Mouse (Mus musculus) 416B (cell line): Measurements from ENCODE around the gene Ddo.

Source experiments
- DNase-seq: peaks from one replicate; pipeline ENCODE4 v3.0.0; 2011; ENCODE audit warnings: low read depth

Gene Ddo

DNA sequence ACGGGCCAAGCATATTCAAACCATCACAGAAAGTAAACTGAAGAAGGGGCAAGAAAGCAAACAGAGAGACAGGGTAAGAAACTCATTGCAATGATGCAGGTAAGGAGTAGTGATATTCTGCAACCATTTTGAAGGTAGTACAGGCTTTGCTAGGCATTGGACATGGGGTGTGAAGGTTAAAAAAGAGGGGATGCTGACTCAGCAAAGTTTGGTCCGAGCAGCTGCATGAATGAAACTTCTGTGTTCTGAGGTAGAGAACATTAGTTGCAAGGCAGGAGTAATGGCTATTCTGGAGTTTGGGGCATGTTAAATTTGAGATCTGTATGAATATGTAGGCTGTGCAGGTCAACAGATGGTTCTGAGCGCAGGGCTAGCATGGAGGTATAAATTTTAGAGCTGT lies 35.5 kb downstream of the Ddo start:
- no peak for DNase-seq

DNA sequence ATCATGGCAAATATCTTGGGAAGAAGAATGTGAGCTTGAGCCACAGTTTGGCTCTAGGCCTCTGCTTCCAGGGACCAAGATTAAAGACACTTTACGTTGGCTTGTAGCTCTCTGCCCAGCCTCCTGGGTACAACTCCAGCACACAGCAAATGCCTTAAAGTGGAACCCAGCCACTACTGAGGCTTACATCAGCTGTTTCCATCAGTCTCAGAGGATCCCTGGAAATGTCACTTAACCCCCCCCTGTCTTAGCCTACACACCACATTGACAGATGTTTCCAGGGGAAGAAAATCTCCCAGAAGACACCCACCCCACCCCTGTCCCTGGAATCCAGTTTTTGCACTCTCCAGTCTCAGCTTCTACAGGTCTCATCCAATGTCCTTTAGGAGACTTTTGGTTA lies 37.1 kb downstream of the Ddo start:
- no peak for DNase-seq

DNA sequence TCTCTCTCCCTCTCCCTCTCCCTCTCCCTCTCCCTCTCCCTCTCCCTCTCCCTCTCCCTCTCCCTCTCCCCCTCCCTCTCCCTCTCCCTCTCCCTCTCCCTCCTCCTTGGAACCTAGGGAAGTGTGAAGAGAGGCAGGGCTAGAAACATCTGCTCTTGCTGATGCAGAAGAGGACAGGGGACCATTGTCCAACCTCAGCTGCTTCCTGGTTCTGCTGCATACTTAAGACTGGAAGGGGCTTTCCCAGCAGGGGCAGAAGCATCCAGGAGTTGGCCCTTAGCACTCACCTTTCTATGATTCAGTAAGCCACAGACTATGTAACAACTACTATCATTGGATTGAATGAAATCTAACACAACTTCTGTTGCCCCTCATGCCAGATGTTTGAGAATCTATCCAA lies 38.8 kb downstream of the Ddo start:
- DNase-seq = no peak

DNA sequence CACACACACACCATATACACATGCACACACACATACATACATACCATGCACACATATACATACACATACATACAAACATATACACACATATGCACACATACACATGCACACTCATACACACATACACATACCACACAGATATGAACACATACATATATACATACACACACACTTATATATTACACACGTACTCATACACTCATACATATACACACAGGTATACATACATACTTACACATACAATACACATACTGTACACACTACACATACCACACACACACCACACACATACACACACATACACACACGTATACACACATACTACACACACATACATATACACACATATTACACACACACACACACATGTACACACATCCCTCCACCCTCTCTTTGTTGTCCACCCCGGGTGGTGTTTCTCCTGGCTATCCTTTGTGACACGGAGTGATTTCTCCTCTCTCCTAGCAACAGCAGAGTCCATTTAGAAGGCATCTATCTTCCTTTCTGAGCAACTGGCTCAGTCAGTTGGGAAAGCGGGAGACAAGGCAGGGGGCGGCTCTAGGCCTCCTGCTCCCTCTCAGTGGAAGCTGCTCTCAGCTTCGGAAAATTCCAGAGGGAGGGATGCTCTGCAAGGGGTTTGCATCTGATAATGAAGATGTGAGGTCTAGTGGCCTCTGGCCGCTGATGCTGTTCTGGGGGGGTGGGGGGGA lies 42.9 kb downstream of the Ddo start:
- no peak for DNase-seq

DNA sequence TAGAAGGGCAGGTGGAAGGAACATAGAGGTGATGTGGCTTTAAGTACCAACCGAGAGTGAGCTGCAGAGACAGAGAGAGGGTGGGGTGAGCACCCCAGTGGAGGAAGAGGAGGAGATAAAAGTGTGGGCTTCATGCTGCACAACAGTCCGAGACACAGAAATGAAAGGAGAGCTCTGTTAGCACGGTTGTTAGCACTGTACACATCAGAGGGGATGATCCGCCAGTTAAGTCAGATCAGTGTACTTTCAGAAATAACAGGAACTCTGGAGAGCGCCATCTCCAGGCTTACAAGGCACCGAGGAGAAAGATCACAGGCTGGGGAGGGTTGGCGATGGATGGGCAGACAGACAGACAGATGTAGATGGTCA lies 43.5 kb downstream of the Ddo start:
- no peak for DNase-seq

DNA sequence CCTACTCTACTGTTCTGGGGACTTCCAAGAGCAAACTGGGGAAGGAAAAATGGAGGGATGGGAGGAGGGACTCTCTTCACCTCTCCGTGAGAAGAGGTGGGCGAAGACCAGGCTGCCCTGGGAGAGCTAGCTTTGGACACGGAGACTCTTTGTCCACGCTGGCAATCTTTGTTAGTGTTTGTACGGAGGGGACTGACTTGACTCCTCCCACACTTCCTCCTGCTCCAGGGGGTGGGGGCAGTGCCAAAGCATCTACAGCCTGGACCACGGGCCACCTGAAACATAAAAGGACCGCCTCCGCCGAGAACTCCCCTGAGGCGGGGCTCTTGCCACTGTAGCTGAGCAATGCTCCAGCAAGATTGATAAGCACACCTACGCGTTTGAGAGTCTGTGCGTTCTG lies 44.3 kb downstream of the Ddo start:
- DNase-seq = no peak

DNA sequence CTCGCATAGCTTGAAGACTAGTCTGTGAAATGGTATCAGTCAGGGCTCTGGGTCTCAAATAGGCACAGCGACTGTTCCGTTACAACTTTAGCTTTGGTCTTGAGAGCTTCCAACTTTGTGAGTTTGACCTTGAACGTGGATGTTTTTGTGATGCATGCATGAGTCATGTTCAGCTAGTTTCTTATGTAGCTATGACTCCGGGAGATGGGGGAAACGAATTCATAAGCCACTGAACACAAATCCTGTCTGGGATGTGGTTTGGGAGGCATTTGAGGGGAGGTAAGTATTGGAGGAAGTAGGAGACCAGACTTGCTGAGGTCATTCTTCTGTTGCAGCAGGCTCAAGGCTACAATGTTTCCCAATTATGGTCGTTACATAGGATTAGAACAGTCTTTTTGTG lies 46.1 kb downstream of the Ddo start:
- peak; percentile 97 for DNase-seq

DNA sequence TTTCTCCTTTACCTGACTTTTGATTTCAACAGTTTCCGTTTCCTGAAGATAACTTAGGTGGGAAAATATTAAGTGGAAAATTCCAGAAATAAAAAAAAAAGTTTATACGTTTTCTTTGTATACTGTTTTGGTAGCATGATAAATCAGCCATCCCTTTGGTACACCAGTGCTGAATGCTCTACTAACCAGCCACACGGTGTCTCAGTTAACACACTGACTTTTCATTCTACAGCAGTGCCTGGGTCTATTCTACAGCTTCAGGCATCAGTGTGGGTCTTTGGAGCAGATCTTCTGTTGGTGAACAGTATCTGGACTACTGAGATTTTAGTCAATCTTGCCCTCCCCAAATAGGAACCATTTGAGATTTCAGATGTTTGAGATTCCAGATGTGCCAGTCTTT lies 48.7 kb downstream of the Ddo start:
- no peak for DNase-seq

DNA sequence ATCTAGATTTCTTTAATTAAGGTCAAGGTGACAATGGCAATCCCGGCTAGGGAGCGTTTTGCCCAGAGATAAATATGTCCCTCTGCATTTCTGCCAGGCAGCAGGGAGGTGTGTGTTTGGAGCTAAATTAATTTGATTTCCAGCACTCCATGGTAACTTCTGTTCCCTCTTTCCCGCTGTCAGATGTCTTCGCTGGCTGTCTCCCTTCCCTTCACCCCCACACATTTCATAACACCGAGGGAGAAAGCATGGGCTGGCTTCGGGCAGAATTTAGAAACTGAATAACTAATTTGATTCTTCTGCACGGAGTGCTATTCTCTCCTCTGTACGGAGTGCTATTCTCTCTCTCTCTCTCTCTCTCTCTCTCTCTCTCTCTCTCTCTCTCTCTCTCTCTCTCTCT lies 52.7 kb downstream of the Ddo start:
- no peak for DNase-seq

DNA sequence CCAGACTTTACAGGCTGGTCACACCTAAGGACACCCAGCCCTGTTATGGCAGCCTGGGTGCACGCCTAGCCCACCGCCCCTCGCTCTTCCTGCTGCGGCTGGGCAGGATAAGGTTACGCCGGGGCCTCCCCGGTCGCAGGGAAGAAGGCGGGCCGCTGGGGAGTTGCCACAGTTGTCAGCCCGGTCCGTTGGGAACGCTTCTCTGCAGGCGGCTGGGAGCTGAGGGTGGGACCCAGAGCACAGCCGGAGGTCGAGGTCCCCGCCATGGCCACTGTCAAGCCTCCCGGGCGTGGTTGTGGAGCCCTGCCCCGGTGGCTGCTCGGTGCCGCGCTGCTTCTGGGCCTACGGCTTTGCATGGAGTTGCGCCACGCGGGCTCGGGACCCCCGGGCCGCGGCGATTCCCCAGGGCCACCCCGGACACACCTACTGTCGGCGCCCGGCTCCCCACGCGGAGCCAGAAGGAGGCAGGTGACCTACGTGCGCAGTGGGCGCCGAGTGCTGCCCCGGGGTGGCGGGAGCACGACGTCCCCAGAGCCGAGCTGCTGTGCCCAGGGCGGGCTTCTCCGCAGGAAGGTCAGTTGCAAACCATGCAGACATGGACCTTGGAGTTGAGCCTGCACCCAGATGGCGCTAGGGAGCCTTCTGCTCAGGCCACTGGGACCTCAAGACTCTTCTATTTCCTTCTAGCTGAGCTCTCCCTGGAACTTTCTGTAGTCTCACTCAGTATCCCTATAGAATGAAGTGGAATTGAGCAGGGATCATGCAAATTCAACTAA lies 53.5 kb downstream of the Ddo start, which contains the start of gene Mettl24:
Gene Mettl24 (plus strand): TSS at position 191 of the 776 bp plus-strand sequence.
- no peak for DNase-seq

DNA sequence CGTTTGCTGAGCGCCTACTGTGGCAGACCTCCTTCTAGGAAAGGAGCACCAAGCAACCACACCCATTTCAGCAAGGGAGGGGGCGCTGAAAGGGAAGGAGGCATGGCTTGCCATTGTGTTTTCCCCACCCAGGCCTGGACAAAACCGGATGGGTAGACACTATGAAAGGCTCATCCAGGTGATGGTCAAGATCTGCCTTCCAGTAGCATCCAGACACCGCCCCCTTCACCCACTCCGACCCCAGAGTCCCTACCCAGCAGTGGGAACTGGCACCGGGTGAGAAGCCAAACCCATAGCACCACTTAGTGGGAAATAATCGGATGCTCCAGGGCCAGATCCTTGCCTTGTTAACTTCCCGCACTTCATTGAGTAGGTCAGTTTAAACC lies 54.0 kb downstream of the Ddo start:
- no peak for DNase-seq

DNA sequence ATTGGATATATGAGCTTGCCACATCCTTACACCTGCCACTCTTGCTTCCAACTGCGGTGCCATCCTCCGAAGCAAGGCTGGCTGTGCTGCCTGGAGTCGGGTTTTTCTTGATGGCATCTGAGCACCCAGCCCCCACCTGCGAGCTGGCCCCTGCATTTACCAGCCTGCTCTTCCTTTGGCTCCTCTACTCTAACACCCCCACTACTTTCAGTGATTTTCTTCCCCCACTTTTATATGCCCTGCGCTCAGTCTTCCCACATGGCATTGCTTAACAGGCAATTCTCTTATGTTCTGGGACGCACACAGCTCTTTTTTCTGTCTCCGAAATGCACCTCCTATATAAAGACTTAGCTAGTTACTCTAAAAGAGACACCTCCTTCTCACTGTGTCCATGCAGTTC lies 54.5 kb downstream of the Ddo start:
- no peak for DNase-seq

DNA sequence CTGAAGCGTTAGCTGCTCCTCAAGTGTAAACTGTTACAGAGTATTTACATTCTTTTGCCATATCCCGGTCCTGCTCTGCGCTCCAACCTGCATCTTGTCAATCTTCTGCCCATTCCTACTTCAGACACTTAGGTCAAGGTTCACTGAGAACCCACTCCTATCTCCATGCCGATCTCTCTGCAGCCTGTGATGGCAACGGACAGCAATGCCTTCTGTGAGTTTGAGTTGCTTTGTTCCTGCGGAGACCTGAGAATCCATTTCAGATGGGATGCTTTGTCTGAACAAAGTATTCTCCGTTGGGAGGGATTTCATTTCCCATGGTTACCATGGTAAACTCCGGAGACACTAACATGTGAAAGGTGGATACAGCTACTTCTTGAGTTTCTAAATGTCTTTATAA lies 55.8 kb downstream of the Ddo start:
- DNase-seq = no peak

DNA sequence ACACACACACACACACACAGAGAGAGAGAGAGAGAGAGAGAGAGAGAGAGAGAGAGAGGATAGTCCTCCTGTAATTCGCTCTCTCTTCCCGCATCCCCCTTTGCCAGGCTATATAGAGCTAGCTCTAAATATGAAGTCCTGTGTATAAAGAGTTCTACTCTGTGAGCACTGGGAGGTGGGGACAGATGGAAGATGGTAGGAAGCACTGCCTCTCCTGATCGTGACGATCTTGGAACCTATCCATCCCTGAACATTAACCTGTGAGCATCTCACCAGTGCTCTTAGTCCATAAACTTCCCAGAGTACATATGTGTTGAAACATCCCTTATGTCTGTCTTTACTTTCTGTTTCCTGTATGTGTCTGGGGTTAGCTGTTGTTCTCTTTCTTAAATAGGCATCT lies 57.2 kb downstream of the Ddo start:
- no peak for DNase-seq

DNA sequence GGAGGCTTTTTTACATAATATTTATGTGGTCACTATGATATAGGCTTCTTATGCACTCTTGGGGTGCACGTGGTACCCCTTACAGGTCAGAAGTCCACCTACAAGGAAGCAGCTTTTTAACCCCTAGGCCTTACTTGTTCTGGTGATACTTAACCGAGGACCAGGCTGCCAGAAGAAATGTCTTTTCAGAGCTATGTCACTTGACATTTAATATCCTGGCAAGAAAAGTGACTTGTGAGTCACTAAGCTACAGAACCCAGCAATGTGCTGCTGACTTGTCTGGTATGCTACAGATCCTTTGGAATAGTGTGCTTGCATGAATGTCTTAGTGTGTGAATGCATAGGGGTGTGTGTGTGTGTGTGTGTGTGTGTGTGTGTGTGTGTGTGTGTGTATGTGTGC lies 57.6 kb downstream of the Ddo start:
- DNase-seq = no peak

DNA sequence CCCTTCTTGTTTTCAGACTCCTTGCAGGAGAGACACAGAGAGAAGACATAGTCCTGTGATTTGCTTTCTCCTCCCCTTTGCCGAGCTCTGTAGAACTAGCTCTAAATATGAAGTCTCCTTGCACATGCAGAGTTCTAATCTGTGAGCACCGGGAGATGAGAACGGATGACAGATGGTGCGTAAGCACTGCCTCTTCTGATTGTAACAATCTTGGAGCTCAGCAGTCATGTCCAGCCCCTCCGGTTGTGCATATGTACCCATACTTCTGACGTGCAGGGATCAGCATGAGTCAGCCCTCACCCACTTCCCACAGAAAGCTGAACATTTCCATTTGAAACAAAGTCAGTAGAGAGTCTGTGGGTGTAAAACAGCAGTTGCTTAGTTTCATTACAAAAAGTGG lies 58.5 kb downstream of the Ddo start:
- no peak for DNase-seq

DNA sequence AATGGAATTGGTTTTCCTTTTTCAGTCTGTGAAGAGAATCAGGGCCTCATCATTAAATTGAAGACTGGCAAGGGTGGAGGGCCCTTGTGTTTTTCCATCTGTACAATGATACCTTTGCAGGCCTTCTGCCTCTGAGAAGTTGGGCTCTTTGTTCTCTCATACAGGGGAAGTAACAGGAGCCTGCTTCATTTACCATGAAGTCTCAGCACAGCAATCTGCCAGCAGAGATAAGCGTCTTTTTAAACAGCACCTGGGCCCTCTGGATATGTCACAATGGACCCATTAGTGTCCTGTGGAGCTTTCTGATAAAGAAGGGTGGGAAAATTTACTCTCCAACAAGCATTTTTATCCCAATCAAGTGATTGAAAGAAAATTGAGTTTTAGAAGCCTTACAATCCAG lies 59.1 kb downstream of the Ddo start:
- DNase-seq = no peak

DNA sequence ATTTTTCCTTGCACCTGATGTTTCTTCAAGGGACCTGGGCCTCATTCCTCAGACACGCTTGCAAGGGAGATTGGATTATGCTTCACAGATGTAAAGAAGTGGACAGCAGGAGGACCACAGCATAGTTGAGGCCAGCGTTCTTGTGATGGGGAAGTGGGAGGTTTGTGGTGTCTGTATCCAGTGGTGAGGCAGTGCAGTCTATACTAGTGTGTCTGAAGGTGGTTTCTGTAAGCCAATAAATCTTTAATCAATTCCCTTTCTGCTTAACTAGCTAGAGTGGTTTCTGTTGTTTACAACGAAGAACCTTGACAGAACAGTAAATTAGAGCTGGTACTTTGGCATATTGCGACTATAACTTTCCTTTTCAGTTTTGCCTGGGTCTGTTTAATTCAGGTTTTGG lies 68.8 kb downstream of the Ddo start:
- no peak for DNase-seq

DNA sequence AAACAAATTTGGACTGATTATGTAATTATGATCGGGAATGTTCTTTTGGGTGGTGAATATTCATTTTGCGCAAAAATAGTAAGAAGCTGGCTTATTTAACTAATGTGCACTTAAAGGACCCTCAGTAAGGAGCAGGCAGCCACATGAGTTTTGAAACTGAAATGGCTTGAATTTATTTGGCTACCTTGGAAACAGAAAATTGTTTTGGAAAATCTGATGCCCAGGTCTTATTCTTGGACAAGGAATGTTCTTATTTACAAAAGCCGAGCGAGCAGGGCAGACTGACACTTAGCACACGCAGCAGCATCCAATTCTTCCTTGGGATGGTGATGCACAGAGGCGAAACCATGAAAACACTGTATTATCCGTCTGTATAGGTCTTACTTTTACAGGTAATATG lies 81.3 kb downstream of the Ddo start:
- no peak for DNase-seq

DNA sequence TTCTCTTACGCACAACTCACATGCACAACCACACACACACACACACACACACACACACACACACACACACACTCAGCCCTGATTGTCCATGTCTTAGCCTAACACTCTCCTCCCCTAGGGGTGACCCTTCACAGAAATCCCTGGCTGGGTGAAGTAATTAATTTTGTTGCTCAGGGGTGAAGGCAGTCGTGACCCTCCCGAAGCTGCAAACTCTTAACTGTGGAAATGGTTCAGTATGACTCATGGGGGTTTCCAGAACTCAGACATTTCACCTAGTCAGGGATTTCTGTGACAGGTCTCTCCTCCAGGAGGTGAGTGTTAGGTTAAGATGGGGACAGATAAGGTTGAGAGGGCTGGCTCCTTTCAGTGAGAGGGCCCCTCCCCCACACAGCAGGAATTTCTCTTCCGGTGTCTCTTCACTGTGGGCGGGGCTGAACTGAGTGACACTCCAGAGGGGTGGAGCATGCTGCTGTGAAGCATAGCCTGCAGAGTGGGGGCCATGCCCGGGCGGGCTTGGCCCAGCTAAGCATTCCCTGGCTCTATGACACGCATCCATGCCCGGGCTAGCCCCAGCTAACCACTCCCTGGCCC lies 83.3 kb downstream of the Ddo start:
- DNase-seq = peak; percentile 6

DNA sequence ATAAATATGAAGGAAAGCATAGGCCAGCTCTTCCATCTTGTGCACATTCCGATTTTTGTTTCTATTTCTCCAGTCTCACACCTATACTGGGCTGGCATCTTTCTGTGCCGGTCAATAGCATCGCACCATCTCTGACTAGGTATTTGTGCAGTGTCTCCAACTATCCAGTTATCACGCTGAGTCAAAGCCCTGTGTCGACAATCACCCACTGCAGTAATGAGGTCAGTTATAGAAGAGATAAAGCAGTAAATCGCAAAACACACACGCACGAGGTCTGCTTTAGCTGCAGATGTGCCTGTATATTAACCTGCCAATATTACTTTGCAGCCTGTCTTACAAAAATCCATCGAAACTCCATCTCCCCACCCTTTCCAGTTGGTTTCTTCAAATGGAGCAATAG lies 84.0 kb downstream of the Ddo start:
- no peak for DNase-seq

DNA sequence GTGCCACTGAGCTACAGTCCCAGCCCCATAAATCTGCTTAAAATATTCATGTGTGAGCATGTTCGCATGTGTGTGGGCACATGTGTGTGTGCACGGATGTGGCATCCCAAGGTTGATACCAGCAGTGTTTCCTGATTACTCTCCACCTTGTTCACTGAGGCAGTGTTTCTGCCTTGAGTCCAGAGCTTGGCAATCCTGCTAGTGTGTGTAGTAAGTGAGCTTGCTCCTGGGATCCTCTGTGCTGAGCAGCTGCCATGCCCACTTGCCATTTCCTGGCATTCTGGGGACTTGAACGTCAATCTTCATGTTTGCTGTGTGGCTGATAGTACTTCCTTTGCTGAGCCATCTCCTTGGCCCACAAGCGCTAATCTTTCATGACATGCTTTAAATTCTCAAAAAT lies 85.3 kb downstream of the Ddo start:
- DNase-seq = no peak

DNA sequence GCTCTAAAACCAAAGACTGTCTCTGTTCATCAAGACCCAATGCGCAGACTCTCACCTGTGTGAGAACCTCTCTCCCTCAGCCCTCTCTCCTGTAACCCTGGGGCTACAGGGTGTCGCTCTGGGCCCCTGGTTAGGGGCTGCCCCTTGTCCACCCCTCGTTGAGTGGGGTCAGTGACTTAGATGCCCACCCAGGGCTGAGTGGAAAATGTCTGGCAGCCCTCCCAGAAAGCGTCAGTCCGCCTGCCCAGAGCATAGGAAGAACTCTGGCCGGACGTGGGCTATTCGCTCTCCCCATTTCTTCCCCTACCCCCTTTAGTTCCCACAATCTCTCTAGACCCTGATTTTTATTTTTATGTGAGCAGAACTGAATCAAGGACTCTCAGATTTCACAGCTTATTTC lies 86.5 kb downstream of the Ddo start:
- no peak for DNase-seq

DNA sequence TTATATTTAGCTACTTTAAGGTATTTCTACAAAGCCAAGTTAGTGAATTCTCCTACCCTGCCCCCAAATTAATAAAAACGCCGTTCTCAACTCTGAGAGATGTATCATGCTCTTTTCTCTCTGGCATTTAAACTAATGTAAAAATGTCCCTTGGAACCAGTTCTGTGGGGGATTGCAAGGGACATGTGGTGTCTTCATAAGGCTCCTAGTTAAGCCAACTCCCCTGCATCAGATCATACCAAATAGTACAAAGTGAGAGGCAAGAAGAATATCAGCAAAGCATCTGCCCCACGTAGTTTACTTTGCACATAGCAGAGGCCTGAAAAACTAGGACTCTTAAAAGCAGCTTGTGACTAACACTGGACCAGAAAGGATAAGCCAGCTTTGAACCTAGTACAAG lies 86.9 kb downstream of the Ddo start:
- no peak for DNase-seq
